Mouse (Mus musculus): Measurements from ENCODE around the gene Sstr3.

The Sstr3 gene

DNA sequence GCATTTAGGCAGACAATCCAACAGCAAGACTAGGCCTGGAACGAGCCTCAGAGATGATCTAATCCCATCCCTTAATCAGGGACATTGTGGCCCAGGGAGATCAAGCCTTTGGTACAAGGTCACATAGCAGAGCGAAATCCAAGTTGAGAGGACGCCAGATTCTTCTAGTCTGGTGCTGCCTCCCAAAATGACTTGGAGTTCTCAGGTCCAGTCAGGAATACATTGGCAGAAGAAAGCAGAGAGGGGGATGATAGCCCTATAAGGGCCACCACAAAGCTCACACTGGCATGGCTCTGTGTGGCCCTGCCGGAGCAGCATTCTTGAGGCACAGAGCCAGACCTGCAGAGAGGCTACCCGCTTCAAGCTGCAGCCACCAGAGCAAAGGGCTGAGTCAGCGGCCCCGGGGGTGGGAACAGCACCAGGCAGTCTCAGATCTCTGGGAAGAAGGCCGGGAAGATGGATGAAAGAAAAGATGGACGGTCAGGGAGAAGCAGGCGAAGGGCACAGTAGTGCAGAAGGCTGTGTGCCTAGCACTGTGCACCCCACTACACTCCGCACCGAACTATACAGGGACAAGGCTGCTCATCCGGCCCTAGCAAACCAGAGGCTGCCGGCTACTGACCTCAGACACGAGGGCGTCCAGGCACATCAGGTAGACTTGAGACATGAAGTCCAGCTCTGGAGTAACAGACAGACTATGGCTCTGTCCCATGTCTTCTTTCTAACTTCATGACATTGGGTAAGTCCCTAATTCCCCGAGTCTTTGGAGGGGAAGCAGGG lies 13.6 kb downstream of the Sstr3 start, which contains the start of gene C1qtnf6:
TSS of gene C1qtnf6 (minus strand) at position 746 of the 780 bp plus-strand sequence.
- peak; percentile 74 to 79 for DNase-seq

- no peak for DNase-seq
These were observed 14.3 kb downstream of the Sstr3 start for GRCm38 (mm10) chr15:78530141-78530540.

GRCm38 (mm10) chr15:78529428-78529990 lies 15.0 kb downstream of the Sstr3 start:
- peak; percentile 71 to 81 for DNase-seq

- DNase-seq, result no peak
These were observed 15.6 kb downstream of the Sstr3 start for GRCm38 (mm10) chr15:78528726-78529411.

DNA sequence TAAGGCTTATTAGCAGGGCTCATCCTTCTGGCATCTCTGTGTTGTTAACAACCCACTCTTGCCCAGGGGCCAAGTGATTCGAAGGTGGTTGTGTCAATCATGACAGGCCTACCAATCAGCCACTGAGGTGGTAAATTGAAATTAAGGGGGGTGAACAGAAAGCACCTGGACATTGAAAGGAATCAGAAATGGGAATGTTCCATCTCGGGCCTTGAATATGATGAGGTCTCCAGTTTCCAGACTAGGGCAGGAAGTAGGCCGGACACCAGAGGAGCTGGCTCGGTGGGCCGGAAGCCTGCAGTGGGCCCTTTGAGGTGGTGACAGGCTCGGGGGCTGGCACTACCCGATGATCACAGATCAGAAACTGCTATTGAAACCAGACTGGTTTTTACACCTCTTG lies 16.5 kb downstream of the Sstr3 start:
- DNase-seq, result peak; percentile 72 to 83

DNA sequence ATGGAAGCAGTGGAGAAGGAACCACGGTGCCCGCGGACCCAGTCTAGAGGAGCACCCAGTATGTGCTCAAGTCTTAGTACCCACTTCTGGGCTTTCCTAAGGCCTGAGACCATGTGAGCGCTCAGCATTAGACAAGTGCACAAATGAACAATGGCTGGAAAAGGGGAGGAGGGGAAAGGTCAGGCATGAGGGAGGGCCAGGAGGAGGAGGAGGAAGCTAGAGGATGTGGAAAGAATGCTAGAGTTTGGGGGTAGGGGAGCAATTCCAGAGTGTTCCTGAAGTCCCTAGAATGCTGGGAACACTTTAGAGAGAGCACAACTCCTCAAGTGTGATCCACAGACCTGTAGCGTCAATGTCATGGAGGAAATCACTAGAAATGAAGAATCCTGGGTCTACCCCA lies 20.3 kb downstream of the Sstr3 start:
- DNase-seq, result no peak

GRCm38 (mm10) chr15:78521892-78522291 lies 22.6 kb downstream of the Sstr3 start:
- no peak for DNase-seq

- DNase-seq, result no peak
These were observed 23.2 kb downstream of the Sstr3 start for GRCm38 (mm10) chr15:78521331-78521730.

- DNase-seq, result no peak
These were observed 24.3 kb downstream of the Sstr3 start for GRCm38 (mm10) chr15:78520112-78520715.

DNA sequence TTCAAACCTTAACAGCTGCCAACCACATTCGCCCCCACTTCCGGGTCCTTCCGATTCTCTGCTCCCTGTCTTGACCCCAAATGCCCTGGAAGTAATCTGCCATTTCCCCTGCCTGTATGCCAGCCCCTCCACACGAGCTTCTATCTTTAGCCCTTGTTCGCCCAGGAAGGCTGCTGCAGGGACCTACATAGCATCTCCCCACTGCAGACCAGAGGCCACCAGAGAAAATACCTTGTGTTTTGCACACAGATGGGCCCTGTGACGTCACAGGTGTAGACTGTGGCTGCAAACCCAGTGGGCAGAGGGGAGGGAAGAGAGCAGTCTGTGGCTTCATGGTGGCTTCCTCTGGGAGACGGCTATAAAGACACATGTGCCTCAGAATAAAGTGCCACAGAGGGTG lies 26.3 kb downstream of the Sstr3 start:
- no peak for DNase-seq

- DNase-seq, result no peak
These were observed 28.7 kb downstream of the Sstr3 start for GRCm38 (mm10) chr15:78515759-78516158.

DNA sequence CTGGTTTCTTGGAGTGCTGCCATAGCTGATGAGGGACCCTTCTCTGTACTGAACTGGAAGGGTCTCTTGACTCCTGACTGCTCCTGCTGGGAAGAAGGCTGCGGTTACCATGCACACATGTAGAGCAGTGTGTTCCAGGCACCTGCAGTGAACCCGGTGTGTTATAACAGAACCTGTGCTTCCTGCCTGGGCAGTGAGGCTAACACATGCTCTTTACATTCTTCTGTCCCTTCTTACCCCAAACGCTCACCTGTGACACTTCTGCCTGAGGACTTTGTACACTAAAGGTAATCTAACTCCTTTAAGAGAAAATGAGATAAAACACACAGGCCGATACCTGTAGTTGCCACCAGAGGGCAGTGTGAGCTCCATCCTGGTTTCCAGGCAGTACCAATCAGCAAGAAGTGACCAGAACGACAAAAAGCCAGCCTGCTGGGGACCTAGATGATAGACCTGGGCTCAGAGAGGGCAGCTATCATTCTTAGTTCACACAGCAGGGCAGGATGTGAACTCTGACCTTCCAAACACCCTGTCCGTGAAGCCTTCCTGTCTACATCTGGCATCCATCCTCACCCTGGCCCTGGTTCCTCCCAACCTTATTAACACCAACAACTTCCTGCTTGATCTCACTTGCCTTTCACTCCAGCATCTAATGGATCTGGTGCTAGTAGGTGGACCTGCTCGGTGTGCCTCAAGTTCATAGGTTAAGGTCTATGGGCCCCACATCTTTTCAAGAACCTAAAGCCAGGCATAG lies 29.9 kb downstream of the Sstr3 start:
- DNase-seq, result peak; percentile 88 to 90

- DNase-seq, result no peak
These were observed 31.5 kb downstream of the Sstr3 start for GRCm38 (mm10) chr15:78513019-78513418.

DNA sequence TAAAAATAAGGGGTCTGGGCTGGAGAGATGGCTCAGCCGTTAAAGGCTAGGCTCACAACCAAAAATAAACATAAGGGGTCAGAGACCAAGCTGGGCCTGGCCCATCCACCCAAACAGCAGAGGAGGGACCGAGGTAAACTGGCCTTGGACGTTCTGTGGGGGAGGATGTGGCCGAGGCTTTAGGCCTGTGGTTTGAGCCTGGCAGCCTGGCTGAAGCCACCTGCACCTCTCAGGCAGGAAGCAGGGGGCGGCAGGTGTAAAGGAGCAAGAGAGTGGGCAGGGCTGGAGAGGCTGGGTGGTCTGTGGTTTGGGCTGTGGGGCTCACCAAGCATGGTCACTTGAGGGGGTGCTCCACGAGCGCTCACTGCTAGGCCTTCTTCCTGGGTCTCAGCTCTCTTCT lies 32.5 kb downstream of the Sstr3 start:
- DNase-seq, result no peak

DNA sequence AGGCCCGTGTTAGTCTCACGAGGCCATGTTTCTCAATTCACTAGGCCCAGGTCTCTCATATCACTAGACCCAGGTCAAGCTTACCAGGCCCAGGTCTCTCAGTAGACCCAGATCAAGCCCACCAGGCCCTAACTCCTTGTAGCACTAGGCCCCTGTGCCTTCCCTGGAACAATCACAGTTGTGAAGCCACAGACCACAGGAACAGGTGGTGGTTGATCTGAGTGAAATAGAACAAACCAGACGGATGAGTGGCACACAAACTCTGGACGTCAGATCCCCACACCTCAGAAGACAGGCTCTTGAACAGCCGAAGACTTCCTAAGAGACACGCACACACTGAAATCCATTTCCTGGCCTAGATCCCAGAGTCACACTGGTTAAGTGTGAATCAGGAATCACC lies 33.7 kb downstream of the Sstr3 start:
- no peak for DNase-seq

DNA sequence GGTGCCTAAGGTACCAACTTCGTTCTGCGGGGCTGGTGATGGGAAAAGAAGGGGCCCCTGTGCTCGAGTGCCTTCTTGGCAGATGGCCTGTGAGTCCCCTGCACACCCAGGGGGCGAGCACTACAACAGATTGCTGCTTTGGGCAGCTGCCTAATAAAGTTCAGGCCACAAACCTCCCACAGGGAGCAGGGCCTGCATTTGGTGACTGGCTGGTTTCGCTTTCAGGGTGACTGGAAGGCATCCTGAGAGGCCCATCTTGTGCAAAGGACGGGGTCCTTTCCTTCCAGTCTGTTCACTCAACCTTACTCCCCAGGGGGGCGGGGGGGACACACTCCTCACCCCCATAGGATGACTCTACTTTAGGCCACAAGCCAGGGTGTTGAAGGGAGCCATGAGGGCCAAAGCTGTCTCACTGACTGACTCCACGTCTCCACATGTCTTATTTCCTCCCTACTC lies 34.3 kb downstream of the Sstr3 start:
- peak in 1 of 2 experiments; percentile 41 for DNase-seq

- DNase-seq, result no peak
These were observed 35.1 kb downstream of the Sstr3 start for GRCm38 (mm10) chr15:78509297-78509899.

DNA sequence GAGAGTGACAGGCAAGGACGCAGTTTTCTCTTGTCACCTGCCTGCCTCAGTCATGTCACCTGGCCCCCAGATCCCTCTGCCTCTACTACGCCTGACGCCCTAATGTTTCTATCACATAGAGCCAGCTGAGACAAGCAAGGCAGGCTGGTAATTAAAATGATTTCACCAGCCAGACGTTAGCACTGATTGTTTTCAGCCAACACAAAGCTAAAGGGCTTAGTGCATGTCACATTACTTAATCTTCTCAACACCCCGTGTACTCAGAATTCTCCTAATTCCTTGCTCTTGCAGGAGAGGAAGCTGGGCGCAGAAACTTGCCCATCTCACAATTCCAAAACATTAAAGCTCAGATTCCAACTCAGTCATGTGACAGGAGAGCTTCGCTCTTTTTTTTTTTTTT lies 36.0 kb downstream of the Sstr3 start:
- no peak for DNase-seq

DNA sequence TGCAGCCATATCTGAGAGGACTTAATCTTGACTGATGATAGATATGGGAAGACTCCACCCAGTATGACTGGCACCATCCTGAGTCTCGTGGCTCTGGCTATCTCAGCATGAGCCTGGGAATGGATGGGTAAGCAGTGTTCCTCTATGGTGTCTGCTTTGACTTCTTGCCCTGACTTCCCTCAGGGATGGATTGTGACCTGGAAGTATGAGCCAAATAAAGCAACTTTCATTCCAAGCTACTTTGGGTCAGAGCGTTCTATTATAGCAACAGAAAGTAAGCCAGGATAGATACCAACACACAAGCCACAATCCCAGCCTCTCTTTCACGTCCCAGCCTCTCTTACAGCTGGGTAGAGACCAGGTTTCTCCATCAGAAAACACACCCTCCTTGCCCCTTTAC lies 38.9 kb downstream of the Sstr3 start:
- no peak for DNase-seq

DNA sequence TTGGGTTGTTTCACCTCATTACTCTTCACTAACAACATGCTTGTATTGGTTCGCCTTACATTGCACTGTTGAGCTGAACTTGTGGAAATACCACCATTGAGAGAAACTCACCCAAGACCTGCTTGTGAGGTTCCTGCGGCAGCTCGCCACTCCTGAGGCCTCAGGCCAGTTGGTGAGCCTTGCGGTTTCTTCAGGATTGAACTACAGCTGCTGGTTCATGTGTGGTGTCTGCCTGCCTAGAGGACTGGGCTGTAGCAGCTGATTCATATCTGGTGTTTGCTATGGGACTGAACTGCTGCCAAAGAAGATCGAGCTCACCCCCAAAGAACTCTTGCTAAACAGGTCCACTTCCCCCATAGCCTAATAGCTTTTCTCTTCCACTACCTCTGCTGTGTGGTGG lies 39.7 kb downstream of the Sstr3 start:
- DNase-seq, result no peak

DNA sequence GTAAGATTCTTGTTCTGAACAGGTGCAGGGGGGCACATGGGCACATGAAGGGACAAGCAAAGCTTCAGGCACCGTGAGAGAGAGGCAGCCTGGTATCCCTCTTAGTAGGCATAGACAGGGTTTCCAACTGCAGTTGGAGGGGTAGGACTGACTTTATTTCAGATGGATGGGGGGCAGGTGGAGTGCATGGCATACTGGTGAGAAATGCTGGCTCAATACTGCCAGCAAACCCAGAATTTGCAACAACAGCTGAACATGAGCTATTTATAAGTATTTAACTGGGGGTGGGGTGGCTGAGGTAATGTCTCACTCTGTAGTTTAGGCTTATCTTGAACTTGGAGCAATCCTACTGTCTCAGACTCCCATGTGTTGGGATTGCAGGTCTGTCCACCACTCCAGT lies 40.5 kb downstream of the Sstr3 start:
- DNase-seq, result no peak

DNA sequence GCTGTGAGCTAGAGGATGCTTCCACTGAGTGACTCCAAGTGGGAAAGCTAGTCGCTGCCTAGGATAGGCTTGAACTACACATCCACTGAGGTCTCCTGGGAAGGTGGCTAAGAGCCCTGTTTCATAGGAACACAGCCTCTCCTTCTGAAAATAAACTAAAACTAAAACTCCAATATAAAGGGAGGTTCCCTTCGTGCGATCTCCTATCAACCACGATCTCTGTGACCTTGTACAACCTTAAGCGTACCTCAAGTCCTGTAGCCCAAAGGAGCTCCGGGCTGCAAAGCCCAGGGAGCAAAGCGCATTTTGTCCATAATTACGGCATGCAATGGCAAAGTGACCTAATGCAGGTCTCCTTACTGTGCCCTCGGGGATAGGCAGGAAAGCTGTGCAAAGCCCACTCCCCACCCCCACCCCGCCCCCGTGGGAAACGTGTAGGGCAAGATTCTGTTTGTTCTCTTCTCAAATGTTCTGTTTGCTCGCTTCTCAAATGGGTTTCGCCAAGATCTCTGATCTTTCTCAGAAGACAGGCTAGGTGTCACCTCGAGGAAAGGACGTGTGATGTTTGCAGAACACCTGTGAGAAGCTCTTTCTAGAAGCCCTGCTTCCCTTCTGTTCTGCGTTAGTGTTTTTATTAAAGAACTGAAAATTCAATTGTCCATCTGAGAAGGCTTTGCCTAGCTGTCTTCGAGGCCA lies 41.9 kb downstream of the Sstr3 start:
- DNase-seq, result no peak
